Mouse (Mus musculus) ES-E14 (cell line): ENCODE measurements at regions not wholly inside any gene's neighbourhood (a gene's known extent, or its start where the extent isn't known, plus 50 kb on each side); places are given as distances from the start of the nearest gene placed in this dataset.

Experiments used
- HCFC1 ChIP-seq: IDR thresholded peaks from 2 replicates; pipeline ENCODE4 v1.6.1; 2012; ENCODE audit warnings: low read length, inconsistent platforms, borderline replicate concordance; ENCODE audit not compliant: insufficient read depth
- MAFK ChIP-seq: IDR thresholded peaks from 2 replicates; pipeline ENCODE4 v1.6.1; 2014; ENCODE audit warnings: mild to moderate bottlenecking, low read depth, low read length, inconsistent platforms; ENCODE audit not compliant: insufficient read depth

- no peak for TF ChIP-seq MAFK
- TF ChIP-seq HCFC1, result no peak
Observed at GRCm38 (mm10) chr2:106538329-106538728, 154.7 kb upstream of the Mpped2 start.
